Mouse (Mus musculus): ENCODE measurements at regions not wholly inside any gene's neighbourhood (a gene's known extent, or its start where the extent isn't known, plus 50 kb on each side); places are given as distances from the start of the nearest gene placed in this dataset.

- ATAC-seq (ENCODE audit: insufficient read depth, low FRiP score, low read depth): no peak
- H3K4me3 ChIP-seq (replicated peaks): no peak overlapping the region
- H3K27ac ChIP-seq: no peak overlapping the region
Observed at GRCm38 (mm10) chr4:56018212-56018611, 485.9 kb upstream of the Klf4 start.

DNA sequence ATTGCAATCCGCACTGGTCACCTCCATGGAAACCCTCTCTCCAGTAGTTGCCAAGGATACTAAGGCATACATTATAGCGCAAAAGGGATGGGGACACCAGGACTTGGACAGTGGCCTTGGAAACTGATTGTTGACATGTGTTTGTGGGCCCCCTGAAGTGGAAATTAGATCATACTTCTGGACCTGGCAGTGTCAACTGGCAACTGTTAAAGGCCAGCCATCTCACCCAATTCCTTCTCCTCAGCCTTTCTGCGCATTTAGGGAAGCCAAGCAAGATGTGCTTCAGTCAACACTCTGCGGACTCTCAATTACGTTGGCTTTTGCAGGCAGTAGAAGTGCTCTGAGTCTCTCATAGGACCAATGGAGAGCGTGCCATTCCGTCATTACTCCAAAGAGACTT, 483.2 kb upstream of the Klf4 start:
- 91% methylated on average over 7 of the region's 7 CpGs for WGBS
- H3K27ac ChIP-seq: no peak overlapping the region
- no peak overlapping the region for H3K4me2 ChIP-seq
- H3K27me3 ChIP-seq (replicated peaks): no peaks in the 10 kb centered on the region
- no peak overlapping the region for H3K4me3 ChIP-seq (replicated peaks)
- no peaks in the 10 kb centered on the region for H3K4me1 ChIP-seq
- no peaks in the 10 kb centered on the region for H3K9me3 ChIP-seq
- H3K9ac ChIP-seq: no peak overlapping the region
- H3K36me3 ChIP-seq: no peaks in the 10 kb centered on the region
- no peak for ATAC-seq (ENCODE audit: insufficient read depth, low FRiP score, low read depth)

More at GRCm38 (mm10) chr4:56018212-56018611, 485.9 kb upstream of the Klf4 start:
- no peaks in the 10 kb centered on the region for H3K36me3 ChIP-seq
- H3K4me2 ChIP-seq: no peak overlapping the region
- no peaks in the 10 kb centered on the region for H3K27me3 ChIP-seq (replicated peaks)
- no peaks in the 10 kb centered on the region for H3K9me3 ChIP-seq
- no peak overlapping the region for H3K9ac ChIP-seq
- 83% methylated on average over 8 of the region's 8 CpGs for WGBS
- no peaks in the 10 kb centered on the region for H3K4me1 ChIP-seq

- no peak overlapping the region for H3K9ac ChIP-seq
- H3K9me3 ChIP-seq: no peaks in the 10 kb centered on the region
- H3K27me3 ChIP-seq (replicated peaks): no peaks in the 10 kb centered on the region
- 42% methylated on average over 2 of the region's 2 CpGs for WGBS
- no peaks in the 10 kb centered on the region for H3K4me1 ChIP-seq
- no peaks in the 10 kb centered on the region for H3K36me3 ChIP-seq
- H3K4me3 ChIP-seq (replicated peaks): no peak overlapping the region
- no peak overlapping the region for H3K27ac ChIP-seq
- no peak overlapping the region for H3K4me2 ChIP-seq
- ATAC-seq (ENCODE audit: insufficient read depth, low FRiP score, low read depth): no peak
Observed at GRCm38 (mm10) chr4:56008287-56008686, 476.0 kb upstream of the Klf4 start.

DNA sequence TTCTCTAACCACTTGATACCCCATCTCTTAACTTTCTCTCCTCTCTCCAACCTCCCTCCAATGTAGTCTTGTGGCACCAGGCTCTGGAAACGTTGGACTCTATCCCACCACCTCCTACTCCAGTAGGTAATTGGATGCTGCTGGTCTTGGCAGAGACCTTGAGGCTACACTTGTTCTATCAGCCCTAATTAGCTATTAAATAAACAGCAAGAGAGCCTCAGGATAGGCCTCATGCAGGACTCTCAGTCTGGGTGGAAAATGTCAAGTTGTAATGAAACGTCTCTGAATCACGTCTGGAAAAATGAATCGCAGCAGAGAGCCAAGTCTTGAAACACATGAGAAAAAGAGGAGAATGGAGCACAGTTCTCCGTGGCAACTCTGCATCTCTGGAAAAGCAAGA, 472.0 kb upstream of the Klf4 start:
- no peaks in the 10 kb centered on the region; the same call in 1 of the 2 replicates for H3K4me1 ChIP-seq
- H3K4me2 ChIP-seq: no peak overlapping the region
- H3K9me3 ChIP-seq: no peaks in the 10 kb centered on the region
- H3K36me3 ChIP-seq: no peaks in the 10 kb centered on the region
- no peak overlapping the region for H3K9ac ChIP-seq
- no peaks in the 10 kb centered on the region for H3K27me3 ChIP-seq (replicated peaks)
- 64% methylated on average over 5 of the region's 5 CpGs for WGBS
- H3K4me3 ChIP-seq (replicated peaks): no peak overlapping the region
- ATAC-seq (ENCODE audit: insufficient read depth, low FRiP score, low read depth): no peak
- no peak overlapping the region for H3K27ac ChIP-seq

DNA sequence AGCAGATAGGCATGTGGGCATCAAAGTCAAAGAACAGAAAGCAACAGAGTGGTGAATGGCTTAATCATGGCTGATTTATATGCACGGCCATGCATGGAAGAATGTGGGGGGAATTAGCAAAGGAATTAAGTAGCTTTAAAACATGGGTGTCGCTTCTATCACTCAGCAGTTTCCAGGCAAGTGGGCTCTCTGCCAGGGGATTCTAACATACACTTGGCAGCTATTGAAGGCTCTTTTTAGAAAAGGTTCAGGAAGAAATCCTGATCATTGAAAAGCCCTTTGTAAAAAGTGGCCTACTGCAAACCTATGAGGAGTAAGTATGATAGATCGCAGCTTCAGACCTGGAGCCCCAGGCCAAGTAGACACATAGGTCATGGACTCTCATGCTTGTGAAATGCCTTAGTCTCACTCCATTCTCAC, 469.1 kb upstream of the Klf4 start:
- 69% methylated on average over 3 of the region's 3 CpGs for WGBS
- H3K27me3 ChIP-seq (replicated peaks): no peaks in the 10 kb centered on the region
- no peak overlapping the region for H3K9ac ChIP-seq
- ATAC-seq (ENCODE audit: insufficient read depth, low FRiP score, low read depth): no peak
- no peaks in the 10 kb centered on the region for H3K9me3 ChIP-seq
- no peaks in the 10 kb centered on the region; the same call in 1 of the 2 replicates for H3K4me1 ChIP-seq
- H3K4me3 ChIP-seq (replicated peaks): no peak overlapping the region
- no peaks in the 10 kb centered on the region for H3K36me3 ChIP-seq
- H3K4me2 ChIP-seq: no peak overlapping the region
- H3K27ac ChIP-seq: no peak overlapping the region

DNA sequence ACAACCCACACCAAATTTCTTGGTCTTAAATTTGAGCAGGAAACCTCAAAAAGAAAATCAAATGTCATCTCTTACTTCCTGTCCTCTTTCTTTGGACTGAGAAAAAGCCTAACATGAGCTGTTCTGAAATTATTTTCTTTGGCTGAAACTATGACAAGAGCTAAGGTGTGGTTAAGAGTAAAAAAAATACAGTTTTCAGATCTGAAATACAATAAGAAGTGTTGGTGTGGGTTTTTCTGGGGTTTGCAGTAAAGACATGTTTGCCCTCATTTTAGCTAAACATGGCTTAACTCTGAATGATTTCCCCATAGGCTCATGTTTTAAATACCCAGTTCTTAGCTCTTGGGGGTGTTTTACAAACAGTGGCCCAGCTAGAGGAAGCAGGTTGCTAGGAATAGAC, 451.8 kb upstream of the Klf4 start:
- no peak overlapping the region for H3K27ac ChIP-seq
- H3K36me3 ChIP-seq: no peaks in the 10 kb centered on the region
- no peaks in the 10 kb centered on the region for H3K4me1 ChIP-seq
- H3K9me3 ChIP-seq: no peaks in the 10 kb centered on the region
- no peak overlapping the region for H3K4me3 ChIP-seq (replicated peaks)
- no peak overlapping the region for H3K9ac ChIP-seq
- H3K4me2 ChIP-seq: no peak overlapping the region
- no peak for ATAC-seq (ENCODE audit: insufficient read depth, low FRiP score, low read depth)
- H3K27me3 ChIP-seq (replicated peaks): no peaks in the 10 kb centered on the region

DNA sequence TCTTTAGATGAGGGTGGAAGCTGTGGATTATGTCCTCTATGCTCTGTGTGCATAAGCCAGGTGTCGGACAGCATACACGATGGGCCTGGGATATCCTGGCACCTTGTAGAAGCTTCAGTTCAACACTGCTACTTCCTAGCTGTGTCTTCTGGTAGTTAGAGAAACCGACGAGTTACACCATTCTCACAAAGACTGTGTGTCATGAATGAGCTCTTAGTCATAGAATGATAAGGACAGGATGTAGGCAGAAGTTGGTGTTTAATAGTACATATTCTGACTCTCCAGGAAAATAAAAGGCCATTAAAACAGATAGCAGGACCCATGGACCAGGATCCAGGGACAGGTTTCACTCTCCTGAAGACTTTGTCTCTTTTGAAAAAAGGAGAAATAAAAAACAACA, 446.3 kb upstream of the Klf4 start:
- no peak overlapping the region for H3K4me2 ChIP-seq
- WGBS: 77% methylated on average over 4 of the region's 4 CpGs
- H3K27me3 ChIP-seq (replicated peaks): no peaks in the 10 kb centered on the region
- no peaks in the 10 kb centered on the region for H3K9me3 ChIP-seq
- H3K27ac ChIP-seq: no peak overlapping the region
- no peaks in the 10 kb centered on the region for H3K4me1 ChIP-seq
- H3K9ac ChIP-seq: no peak overlapping the region
- ATAC-seq (ENCODE audit: insufficient read depth, low FRiP score, low read depth): no peak
- H3K36me3 ChIP-seq: no peaks in the 10 kb centered on the region
- H3K4me3 ChIP-seq (replicated peaks): no peak overlapping the region

DNA sequence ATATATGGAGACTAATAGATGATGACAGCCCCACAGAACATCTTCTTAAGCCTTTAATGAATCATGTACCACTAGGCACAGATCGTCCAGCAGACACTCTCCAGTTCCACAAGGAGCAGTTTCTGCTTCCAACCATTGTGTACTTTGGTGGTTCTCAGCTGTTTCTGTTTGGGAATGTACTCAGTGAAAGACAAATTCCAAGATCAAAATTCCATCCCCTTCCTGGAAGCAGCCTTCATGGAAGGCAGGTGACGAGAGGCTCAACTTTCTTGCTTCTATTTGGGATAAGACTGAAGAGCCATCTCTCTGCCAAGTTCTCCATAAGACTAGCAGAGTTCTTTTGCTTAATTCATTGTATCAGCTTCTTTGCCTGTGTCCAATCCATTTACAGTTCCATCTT, 444.0 kb upstream of the Klf4 start:
- Histone ChIP-seq H3K9me3 (no peaks in the 10 kb centered on the region), H3K4me1 (0 out of 2 replicates have a peak, but pooled peaks cover 4% of the 10 kb centered on the region), H3K36me3 (no peaks in the 10 kb centered on the region), H3K9ac (no peak overlapping the region), H3K4me2 (no peak overlapping the region), H3K27me3 (replicated peaks) (no peaks in the 10 kb centered on the region), H3K27ac (no peak overlapping the region), H3K4me3 (replicated peaks) (no peak overlapping the region)
- no peak for ATAC-seq (ENCODE audit: insufficient read depth, low FRiP score, low read depth)
- 66% methylated on average over 2 of the region's 2 CpGs for WGBS

DNA sequence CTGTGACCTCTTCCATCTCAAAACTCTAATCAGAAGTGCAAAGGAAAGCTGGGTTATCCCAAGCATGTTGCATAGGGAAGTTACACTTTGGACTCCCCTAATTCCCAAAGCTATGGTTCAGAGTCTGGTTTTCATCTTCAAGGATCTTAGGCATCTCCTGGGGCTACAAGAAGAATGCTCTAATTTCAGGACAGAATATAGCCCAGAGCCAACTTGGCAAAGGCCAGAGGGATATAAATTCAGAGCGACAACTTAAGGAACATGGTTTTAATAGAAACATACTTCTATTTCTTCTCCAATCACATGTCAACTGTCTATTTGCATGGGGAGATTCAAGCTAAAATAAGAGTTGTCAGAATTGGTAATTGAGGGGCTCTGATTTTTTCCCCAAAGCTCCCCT, 441.4 kb upstream of the Klf4 start:
- no peak overlapping the region for H3K4me3 ChIP-seq (replicated peaks)
- WGBS: 59% methylated on average over 1 of the region's 1 CpGs
- H3K4me2 ChIP-seq: no peak overlapping the region
- no peak for ATAC-seq (ENCODE audit: insufficient read depth, low FRiP score, low read depth)
- no peak overlapping the region; the same call in 1 of the 2 replicates for H3K27ac ChIP-seq
- no peaks in the 10 kb centered on the region for H3K27me3 ChIP-seq (replicated peaks)
- H3K4me1 ChIP-seq: 0 out of 2 replicates have a peak, but pooled peaks cover 4% of the 10 kb centered on the region
- no peaks in the 10 kb centered on the region for H3K36me3 ChIP-seq
- H3K9ac ChIP-seq: no peak overlapping the region
- no peaks in the 10 kb centered on the region for H3K9me3 ChIP-seq

- no peaks in the 10 kb centered on the region for H3K36me3 ChIP-seq
- H3K4me3 ChIP-seq (replicated peaks): no peak overlapping the region
- ATAC-seq (ENCODE audit: insufficient read depth, low FRiP score, low read depth): peak; percentile 50; the same call in 1 of the 2 replicates
- 40% methylated on average over 7 of the region's 7 CpGs for WGBS
- H3K4me2 ChIP-seq: no peak overlapping the region
- no peaks in the 10 kb centered on the region for H3K9me3 ChIP-seq
- H3K9ac ChIP-seq: no peak overlapping the region
- peak overlapping the region; percentile 78 for H3K27ac ChIP-seq
- no peaks in the 10 kb centered on the region for H3K27me3 ChIP-seq (replicated peaks)
- 0 out of 2 replicates have a peak, but pooled peaks cover 4% of the 10 kb centered on the region for H3K4me1 ChIP-seq
Observed at GRCm38 (mm10) chr4:55972235-55972819, 440.1 kb upstream of the Klf4 start.

DNA sequence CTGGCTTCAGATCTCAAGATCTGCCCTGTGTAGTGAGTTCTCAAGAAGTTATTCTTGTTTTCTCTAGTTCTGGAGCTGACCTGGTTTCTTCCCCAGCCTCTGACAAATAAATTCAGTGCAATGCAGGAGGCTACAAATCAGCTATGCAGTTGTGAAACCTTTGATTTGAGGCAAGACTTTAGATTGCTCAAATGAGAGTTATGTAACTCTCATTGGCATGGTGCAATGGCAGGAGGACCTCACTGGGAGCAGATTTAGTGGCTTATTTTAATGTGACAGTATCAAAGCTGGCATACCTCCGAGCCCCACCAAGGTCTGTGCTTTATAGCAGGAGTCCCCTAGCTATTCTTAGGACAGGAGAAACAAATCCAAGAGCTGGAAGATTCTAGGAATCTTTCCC, 427.8 kb upstream of the Klf4 start:
- Histone ChIP-seq H3K27ac (no peak overlapping the region), H3K36me3 (no peaks in the 10 kb centered on the region), H3K4me1 (no peaks in the 10 kb centered on the region), H3K9ac (no peak overlapping the region), H3K27me3 (replicated peaks) (no peaks in the 10 kb centered on the region), H3K4me3 (replicated peaks) (no peak overlapping the region), H3K4me2 (no peak overlapping the region), H3K9me3 (no peaks in the 10 kb centered on the region)
- no peak for ATAC-seq (ENCODE audit: insufficient read depth, low FRiP score, low read depth)
- 77% methylated on average over 1 of the region's 1 CpGs for WGBS

- no peak overlapping the region for H3K4me3 ChIP-seq (replicated peaks)
- no peak for ATAC-seq (ENCODE audit: insufficient read depth, low FRiP score, low read depth)
- no peak overlapping the region for H3K4me2 ChIP-seq
- no peaks in the 10 kb centered on the region for H3K36me3 ChIP-seq
- H3K9me3 ChIP-seq: no peaks in the 10 kb centered on the region
- no peaks in the 10 kb centered on the region for H3K27me3 ChIP-seq (replicated peaks)
- H3K27ac ChIP-seq: no peak overlapping the region
- WGBS: 84% methylated on average over 1 of the region's 1 CpGs
- H3K4me1 ChIP-seq: no peaks in the 10 kb centered on the region
- H3K9ac ChIP-seq: no peak overlapping the region
Observed at GRCm38 (mm10) chr4:55953701-55954100, 421.4 kb upstream of the Klf4 start.

- no peaks in the 10 kb centered on the region for H3K4me1 ChIP-seq
- H3K9ac ChIP-seq: no peak overlapping the region
- H3K27me3 ChIP-seq (replicated peaks): no peaks in the 10 kb centered on the region
- no peak overlapping the region for H3K27ac ChIP-seq
- no peak overlapping the region for H3K4me2 ChIP-seq
- WGBS: 63% methylated on average over 3 of the region's 3 CpGs
- ATAC-seq (ENCODE audit: insufficient read depth, low FRiP score, low read depth): no peak
- no peaks in the 10 kb centered on the region for H3K9me3 ChIP-seq
- no peak overlapping the region for H3K4me3 ChIP-seq (replicated peaks)
- no peaks in the 10 kb centered on the region for H3K36me3 ChIP-seq
Observed at GRCm38 (mm10) chr4:55952220-55952619, 420.0 kb upstream of the Klf4 start.
